Mouse (Mus musculus) liver, embryonic 15.5 days (tissue): ENCODE measurements around the gene Aqr. TPM values are rescaled to one million over a fixed set of nuclear protein-coding genes. Genes with fewer than 3 reads are reported as not detected.

Source experiments
- microRNA-seq: library from miRNA; unstranded; fragments of <30 nt; microRNA quantifications from one replicate; pipeline ENCODE4, GENCODE M21; 2016
- polyA plus RNA-seq: library from polyadenylated mRNA; unstranded; fragments of >200 nt; fragmentation: Nextera tagmentation; extraction: Ambion mirVana; gene quantifications from 2 replicates; pipeline ENCODE4 v1.2.1, GENCODE M21; 2015

Gene Aqr
- polyA plus RNA-seq, 1 experiment from 2014 or later, result 18.9 TPM

Small RNA genes within 50 kb of the gene (microRNA-seq; reads per million reads assigned to microRNA genes)
- not detected for gene Mir7002

Other genes starting within 250 kb of the Aqr start
- gene Gjd2, start 173.4 kb downstream of the Aqr start, polyA plus RNA-seq, result not detected in 2 replicates
- 62.8 and 97.5 TPM in 2 replicates for gene Actc1, start 133.5 kb downstream of the Aqr start, polyA plus RNA-seq
- 1.3 TPM in 2 replicates for gene Zfp770, start 14.4 kb upstream of the Aqr start, polyA plus RNA-seq